Mouse (Mus musculus) cerebellum, adult 9-11 months (tissue): ENCODE results near the gene Efcab8.
A peak's percentile ranks its signal among the peaks of the same experiment; 100 is the strongest.

Experiments
- DNase-seq: peaks from one replicate; pipeline ENCODE4 v3.0.0; 2022

The Efcab8 gene

DNA sequence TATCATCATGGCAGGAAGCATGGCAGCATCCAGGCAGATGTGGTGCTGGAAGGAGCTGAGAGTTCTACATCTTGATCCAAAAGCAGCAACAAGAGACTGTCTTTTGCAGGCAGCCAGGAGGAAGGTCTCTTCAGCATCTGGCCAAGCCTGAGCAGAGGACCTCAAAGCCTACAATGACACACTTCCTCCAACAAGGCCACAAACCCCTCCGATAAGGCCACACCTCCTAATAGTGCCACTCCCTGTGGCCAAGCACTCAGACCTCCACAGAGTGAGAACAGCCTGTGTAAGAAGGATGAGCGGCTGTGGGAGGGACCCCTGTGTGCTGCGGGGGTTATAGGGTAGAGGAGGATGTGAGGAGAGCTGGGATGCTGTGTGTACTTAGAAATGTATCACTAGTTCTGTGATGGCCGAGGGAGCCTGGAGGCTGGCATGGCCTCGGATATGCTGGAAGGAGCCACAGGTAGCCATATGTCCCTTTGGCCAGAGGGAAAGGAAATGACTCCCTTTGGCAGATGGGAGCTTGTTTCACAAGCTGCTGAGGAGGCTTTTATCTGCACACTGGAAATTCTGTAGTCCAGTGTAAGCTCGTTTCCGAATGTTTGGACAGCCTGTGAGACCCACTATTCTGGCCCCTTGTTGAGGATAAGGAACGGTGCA, 47.6 kb downstream of the Efcab8 start:
- DNase-seq, result peak; percentile 92

DNA sequence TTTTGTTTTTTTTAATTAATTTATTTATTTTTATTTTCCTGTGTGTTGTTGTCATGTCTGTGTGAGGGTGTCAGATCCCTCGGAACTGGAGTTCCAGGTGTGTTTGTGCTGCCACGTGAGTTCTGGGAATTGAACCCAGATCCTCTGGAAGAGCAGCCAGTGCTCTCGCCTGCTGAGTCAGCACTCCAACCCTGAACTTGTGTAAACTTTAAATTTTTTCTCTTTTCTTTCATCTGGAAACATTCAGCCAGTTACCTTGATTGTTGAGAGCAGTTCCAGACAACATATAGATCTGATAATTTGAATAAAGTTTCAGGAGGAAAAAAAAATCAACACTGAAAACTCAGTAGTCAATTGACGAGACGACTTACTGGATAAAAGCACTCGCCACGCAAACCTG, 49.0 kb downstream of the Efcab8 start:
- no peak for DNase-seq

DNA sequence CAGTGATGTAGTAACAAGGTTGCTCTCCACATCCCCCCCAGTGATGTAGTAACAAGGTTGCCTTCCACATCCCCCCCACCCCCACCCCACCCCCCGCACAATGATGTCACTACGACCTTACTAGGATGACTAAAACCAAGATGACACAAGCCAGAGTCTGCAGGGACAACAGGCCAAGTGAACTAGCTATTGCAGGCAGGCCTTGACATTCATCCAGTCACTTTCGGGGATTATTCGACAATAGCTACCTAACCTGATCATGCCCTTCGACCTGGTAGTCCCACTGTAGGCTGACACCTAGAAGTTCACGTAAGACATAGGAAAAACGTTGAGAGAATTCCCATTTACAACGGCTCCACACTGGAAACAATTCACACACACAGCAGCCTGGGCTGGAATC, 53.6 kb downstream of the Efcab8 start:
- DNase-seq, result no peak

DNA sequence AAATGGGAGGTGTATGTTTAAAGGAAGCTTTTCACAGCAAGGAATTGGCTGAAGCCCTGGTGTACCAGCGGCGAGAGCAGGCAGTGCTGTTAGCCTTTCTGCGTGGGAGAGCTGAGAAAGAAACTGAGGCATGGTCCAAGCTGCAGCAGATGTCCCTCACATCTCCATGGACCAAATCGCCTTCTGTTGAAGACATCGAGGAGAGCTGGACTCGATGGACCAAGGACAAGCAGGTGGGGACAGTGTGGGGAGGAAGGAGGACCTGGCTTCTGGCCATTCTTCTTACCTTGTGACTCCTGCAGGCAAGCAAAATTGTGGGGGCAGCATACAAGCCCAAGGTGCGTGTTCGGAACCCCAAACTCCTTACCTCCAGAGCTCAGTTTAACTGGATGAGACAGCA, 63.1 kb downstream of the Efcab8 start:
- peak; percentile 63 for DNase-seq

DNA sequence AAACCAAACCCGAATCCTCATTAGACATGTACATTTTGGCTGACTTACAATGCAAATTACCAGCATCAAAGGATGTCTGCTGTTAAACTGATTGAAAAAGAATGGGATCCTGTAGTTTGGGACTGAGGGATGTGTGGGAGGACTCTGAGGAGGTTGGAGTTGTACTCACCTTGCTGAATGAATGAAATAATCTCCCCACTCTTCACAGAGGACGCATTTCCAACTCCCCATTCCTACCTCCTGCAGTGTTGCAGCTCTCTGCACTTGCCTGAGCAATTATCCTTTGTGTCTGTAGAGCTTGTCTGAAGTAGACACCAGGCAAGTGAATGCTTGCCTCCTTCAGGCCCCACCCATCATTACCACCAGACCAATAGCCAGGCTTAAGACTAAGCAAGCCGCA, 68.7 kb downstream of the Efcab8 start:
- DNase-seq, result no peak

DNA sequence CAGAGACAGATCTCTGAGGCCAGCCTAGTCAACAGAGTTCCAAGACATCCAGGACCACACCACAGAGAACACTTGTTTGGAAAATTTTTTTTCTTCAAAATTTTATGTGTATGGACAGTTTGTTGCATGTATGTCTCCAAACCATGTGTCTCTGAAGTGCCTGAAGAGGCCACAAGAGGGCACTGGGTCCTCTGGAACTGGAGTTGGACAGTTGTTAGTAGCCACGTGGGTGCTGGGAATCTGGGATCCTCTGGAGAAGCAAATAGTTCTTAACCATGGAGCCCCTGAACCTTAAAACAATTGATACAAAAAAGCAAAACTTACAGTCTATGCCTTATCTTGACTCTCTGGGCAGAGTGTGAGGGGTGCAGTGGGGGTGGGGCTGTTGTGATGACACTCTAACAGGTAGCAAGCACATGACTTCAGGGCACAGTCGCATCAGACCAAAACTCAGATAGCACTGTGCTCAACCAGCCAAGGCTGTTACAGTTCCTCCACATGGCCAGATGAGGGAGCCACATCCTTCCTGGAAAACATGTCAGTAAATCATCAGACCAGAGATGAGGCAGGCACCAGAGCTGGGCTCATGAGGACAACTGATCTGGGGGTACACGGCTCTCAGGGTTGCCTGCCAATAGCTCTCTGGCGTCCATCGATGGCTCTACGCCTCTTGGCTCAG, 70.8 kb downstream of the Efcab8 start:
- DNase-seq, result no peak

DNA sequence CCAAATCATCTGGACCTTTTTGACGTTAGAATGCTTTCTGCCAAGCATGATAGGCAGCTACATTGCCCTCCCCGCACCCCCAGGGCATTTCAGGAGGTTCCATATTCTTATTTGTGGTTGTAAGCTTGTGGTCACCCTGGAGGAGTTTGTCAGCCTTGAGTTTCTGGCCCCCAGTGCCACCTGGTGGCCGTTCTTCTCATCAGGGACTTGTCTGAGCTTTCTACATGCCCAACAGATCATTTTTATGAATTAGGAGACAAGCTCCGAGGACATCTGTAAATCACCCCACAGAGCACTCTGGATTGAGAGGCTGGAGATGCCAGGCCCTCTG, 71.3 kb downstream of the Efcab8 start:
- peak; percentile 81 for DNase-seq

DNA sequence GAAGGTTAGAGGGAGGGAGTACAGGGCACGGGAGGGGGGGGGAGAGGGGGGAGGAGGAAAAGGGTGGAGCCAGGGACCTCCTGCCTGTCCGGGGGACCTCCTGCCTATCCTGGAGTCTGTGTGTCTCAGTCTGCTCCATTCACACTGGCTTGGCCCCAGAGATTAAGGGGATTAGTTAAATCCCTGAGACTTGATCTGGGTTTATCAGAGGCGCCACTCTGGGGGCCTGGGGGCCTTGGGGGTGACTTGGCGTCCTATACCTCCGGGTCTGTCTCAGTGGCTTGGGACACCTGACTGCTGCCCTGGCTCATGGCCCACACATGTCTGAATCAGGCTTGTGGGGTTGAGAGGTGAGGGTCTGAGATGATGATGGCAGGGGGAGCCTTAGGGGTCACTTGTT, 73.8 kb downstream of the Efcab8 start:
- peak; percentile 25 for DNase-seq

DNA sequence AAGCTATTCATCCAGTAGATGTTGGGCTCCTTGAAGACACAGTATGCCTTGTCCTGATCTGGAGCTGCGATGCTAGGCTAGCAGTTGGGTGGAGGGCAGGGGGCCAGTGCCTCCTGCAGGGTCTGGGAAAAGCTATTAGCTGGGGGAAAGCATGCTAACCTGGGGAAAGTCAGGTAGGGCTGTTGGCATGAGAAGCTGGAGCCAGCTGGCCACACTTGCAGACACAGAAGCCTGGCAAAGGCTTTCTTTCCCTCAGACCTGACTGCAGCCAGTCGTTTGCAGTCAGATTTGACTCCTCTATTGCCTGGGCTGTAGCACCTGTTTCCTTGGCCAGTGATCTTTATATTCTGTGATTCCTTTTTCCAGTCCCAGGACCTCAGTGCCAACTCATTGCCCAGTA, 79.8 kb downstream of the Efcab8 start:
- peak; percentile 93 for DNase-seq

DNA sequence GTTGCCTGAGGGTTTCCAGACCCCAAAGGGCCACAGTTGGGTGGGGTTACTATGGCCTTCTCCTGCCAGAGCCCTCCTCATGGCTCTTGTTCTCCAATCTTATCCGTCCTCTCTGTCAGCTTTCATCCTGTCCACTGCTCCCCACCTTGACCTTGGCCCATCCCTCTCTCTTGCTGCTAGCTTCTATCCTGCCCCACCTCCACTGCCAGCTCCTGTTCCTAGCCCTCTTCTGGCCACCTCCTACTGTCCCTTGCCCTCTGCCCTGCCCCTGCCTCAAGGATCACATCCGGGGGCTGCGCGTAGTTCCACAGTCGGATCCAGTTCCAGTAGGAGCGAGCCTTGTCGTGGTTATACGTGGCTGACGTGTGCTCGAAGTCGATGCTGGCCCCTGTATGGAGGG, 80.6 kb downstream of the Efcab8 start:
- no peak for DNase-seq

DNA sequence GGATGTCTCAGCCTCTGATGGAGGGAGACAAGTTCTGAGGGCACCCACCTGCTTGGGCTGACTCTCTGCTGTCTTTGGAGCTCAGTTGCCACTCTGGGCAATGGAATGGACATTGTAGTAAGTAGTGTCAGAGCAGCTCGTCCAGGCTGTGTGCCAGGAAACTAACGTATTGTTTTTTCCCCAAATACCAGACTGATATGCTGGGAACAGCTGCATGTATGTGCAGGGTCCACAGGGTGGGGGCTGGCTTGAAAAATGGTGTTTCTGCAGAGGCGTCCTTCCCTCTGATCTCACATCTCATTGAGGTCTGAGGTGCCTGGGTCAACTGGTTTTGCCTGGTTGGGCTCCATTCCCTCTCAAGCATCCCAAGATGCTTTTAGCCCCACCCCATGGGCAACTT, 81.0 kb downstream of the Efcab8 start:
- DNase-seq, result peak; percentile 45

DNA sequence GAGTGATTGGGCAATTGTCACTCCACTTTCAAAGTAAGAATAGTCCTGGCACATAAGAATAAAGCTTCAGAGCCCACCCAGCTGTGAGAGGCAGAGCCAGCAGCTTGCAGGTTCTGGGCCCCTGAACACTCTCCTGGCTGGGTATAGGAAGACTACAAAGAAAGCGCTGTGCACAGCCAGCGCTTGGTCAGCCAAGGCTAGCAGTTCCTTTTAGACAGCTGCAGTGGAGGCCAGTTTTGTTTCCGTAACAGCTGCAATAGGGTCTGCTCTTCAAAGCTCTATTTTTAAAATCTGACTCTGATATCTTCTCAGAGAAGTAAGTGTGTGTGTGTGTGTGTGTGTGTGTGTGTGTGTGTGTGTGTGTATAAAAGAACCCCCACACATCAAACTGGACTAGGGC, 82.2 kb downstream of the Efcab8 start:
- DNase-seq, result no peak

DNA sequence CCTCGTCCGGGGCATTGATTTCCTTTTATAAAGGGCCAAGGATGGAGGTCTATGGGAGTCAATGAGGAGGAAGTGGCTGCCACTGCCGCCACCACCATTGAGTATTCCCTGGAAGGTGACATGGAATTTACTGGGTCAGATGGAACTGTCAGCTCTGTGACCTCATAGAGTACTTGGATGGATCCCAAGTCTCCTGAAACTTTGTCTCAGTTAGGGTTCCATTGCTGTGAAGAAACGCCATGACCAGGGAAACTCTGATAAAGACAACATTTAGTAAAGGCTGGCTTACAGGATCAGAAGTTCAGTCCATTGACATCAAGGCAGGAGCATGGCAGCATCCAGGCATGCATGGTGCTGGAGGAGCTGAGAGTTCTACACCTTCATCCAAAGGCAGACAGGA, 91.3 kb downstream of the Efcab8 start, which contains the start of gene Sun5:
Sun5 (minus strand) TSS at position 101 of the 400 bp plus-strand sequence.
- DNase-seq, result no peak

DNA sequence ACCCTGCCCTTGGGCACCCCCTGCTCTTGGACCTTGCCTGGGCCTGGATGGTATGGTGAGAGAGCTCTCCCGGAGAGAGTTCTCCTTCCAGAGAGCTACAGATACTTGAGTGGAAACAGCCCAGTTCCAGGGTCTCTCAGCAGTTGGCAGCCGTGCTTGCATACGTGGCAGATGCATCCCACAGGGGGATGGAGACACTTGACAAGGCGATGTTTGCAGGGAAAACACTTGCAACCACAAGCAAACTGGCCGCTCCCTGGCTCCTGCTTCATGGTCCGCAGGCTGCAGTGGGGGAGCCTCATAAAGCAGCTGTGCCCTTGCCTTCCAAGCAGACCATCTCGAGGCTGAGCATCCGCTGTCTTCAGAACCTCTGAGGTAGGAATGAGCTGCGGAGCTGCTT, 95.0 kb downstream of the Efcab8 start, which contains the start of gene Bpifb2:
Bpifb2 (plus strand) TSS at position 301 of the 400 bp plus-strand sequence.
- DNase-seq, result no peak
